Mouse (Mus musculus): ENCODE measurements around the gene Oprl1. TPM values are rescaled to one million over a fixed set of nuclear protein-coding genes. Genes with fewer than 3 reads are reported as not detected.

Gene Oprl1
- 1 to 10 TPM; 4.0 to 6.0 TPM for total RNA-seq (2021)
- long read RNA-seq, experiment 1, partial matches to known transcripts: 0 of 3 reads
- long read RNA-seq, experiment 1, other reads (novel, unspliced or antisense): 3 of 3 reads
- long read RNA-seq, experiment 2, partial matches to known transcripts: 0 of 7 reads
- long read RNA-seq, experiment 2, other reads (novel, unspliced or antisense): 2 of 7 reads

- DNase-seq (ENCODE audit: low spot score in 2 of 2): no peak
Observed at GRCm38 (mm10) chr2:181714903-181715326, at the start of gene Oprl1. TSS of gene Oprl1 (plus strand) at chr2:181715016.

- no peak for DNase-seq (ENCODE audit: low spot score in 2 of 2)
Observed at GRCm38 (mm10) chr2:181670285-181670912, 44.4 kb upstream of the Oprl1 start.

- DNase-seq (ENCODE audit: low spot score in 2 of 2): no peak
Observed at GRCm38 (mm10) chr2:181670913-181671311, 43.9 kb upstream of the Oprl1 start.

GRCm38 (mm10) chr2:181671326-181671725 lies 43.5 kb upstream of the Oprl1 start, which contains the start of gene Sox18:
TSS of gene Sox18 (minus strand) at chr2:181671640.
- DNase-seq (ENCODE audit: low spot score in 2 of 2): no peak

- no peak for DNase-seq (ENCODE audit: low spot score in 2 of 2)
Observed at GRCm38 (mm10) chr2:181671984-181672383, 42.8 kb upstream of the Oprl1 start.

- no peak for DNase-seq (ENCODE audit: low spot score in 2 of 2)
Observed at GRCm38 (mm10) chr2:181673501-181673900, 41.3 kb upstream of the Oprl1 start.

- DNase-seq (ENCODE audit: low spot score in 2 of 2): no peak
Observed at GRCm38 (mm10) chr2:181674934-181675333, 39.9 kb upstream of the Oprl1 start.

- DNase-seq (ENCODE audit: low spot score in 2 of 2): no peak
Observed at GRCm38 (mm10) chr2:181675454-181675853, 39.4 kb upstream of the Oprl1 start.

- DNase-seq (ENCODE audit: low spot score in 2 of 2): no peak
Observed at GRCm38 (mm10) chr2:181676424-181676823, 38.4 kb upstream of the Oprl1 start.

GRCm38 (mm10) chr2:181677096-181677754 lies 37.6 kb upstream of the Oprl1 start:
- DNase-seq (ENCODE audit: low spot score in 2 of 2): no peak

- DNase-seq (ENCODE audit: low spot score in 2 of 2): no peak
Observed at GRCm38 (mm10) chr2:181677755-181678098, 37.1 kb upstream of the Oprl1 start.

- peak in 1 of 2 experiments; percentile 62 for DNase-seq (ENCODE audit: low spot score in 2 of 2)
Observed at GRCm38 (mm10) chr2:181678780-181679179, 36.0 kb upstream of the Oprl1 start.

GRCm38 (mm10) chr2:181679951-181680715 lies 34.7 kb upstream of the Oprl1 start, which contains the start of gene Tcea2:
TSS of gene Tcea2 (plus strand) at chr2:181680310.
- peak; percentile 54 to 56 for DNase-seq (ENCODE audit: low spot score in 2 of 2)

GRCm38 (mm10) chr2:181680716-181681117 lies 34.1 kb upstream of the Oprl1 start:
- no peak for DNase-seq (ENCODE audit: low spot score in 2 of 2)

GRCm38 (mm10) chr2:181681978-181682377 lies 32.8 kb upstream of the Oprl1 start:
- no peak for DNase-seq (ENCODE audit: low spot score in 2 of 2)

GRCm38 (mm10) chr2:181683381-181683780 lies 31.4 kb upstream of the Oprl1 start:
- DNase-seq (ENCODE audit: low spot score in 2 of 2): no peak

- DNase-seq (ENCODE audit: low spot score in 2 of 2): peak in 1 of 2 experiments; percentile 1
Observed at GRCm38 (mm10) chr2:181684713-181685112, 30.1 kb upstream of the Oprl1 start.

- DNase-seq (ENCODE audit: low spot score in 2 of 2): peak in 1 of 2 experiments; percentile 1
Observed at GRCm38 (mm10) chr2:181685686-181686085, 29.1 kb upstream of the Oprl1 start.

- no peak for DNase-seq (ENCODE audit: low spot score in 2 of 2)
Observed at GRCm38 (mm10) chr2:181687586-181687985, 27.2 kb upstream of the Oprl1 start.

- no peak for DNase-seq (ENCODE audit: low spot score in 2 of 2)
Observed at GRCm38 (mm10) chr2:181689466-181690160, 25.2 kb upstream of the Oprl1 start.

GRCm38 (mm10) chr2:181691083-181691482 lies 23.7 kb upstream of the Oprl1 start:
- no peak for DNase-seq (ENCODE audit: low spot score in 2 of 2)
